In genomic region chr15:79400134-79400974, GRCm38 (mm10) we compare ENCODE assay signal across 9 mouse cellular contexts. TPM values are rescaled to one million over a fixed set of nuclear protein-coding genes. Genes with fewer than 3 reads are reported as not detected.
DNase-seq lines count a peak whose midpoint lies in the region; ATAC-seq and TF ChIP-seq lines count a peak whose summit lies in the region.
"Had no signal": no experiment of that assay in that cellular context is flagged by ENCODE, and none has a peak within 500 bp of the region (broad histone marks: within the 10 kb centered on the region; RNA-seq: fewer than 3 reads in every experiment).

No protein-coding gene starts in this region.

- H3K27ac ChIP-seq in heart, embryonic 11.5 days (ENCODE audit: low read depth, low read length) = peak overlapping the region; percentile 30; the same call in 1 of the 2 replicates
- peak overlapping the region; percentile 5; the same call in 1 of the 2 replicates for H3K27ac ChIP-seq in ES-Bruce4 (ENCODE audit: insufficient read depth, low read length)
- H3K27ac ChIP-seq in heart, embryonic 15.5 days = peak overlapping the region; percentile 86
- H3K27ac ChIP-seq: liver, embryonic 15.5 days had no signal

- no peaks in the 10 kb centered on the region for H3K9me3 ChIP-seq in heart, embryonic 11.5 days (replicated peaks; ENCODE audit: control insufficient read depth, low read length)
- H3K9me3 ChIP-seq in ES-Bruce4 (replicated peaks; ENCODE audit: control insufficient read depth, insufficient read depth, low read length, poor library complexity, severe bottlenecking) = no peaks in the 10 kb centered on the region
- no peaks in the 10 kb centered on the region for H3K9me3 ChIP-seq in heart, embryonic 15.5 days (replicated peaks)
- H3K9me3 ChIP-seq in megakaryocyte, embryonic 14.5 days = no peaks in the 10 kb centered on the region
- H3K9me3 ChIP-seq: liver, embryonic 15.5 days had no signal

- no peak for TF ChIP-seq POLR2A in ES-Bruce4 (IDR thresholded peaks at IDR 0.05; ENCODE audit: insufficient read depth, low read length)

- ATAC-seq in heart, embryonic 11.5 days (replicated peaks; ENCODE audit: insufficient number of reproducible peaks, low FRiP score, low TSS enrichment) = no peak
- no peak for ATAC-seq in heart, embryonic 15.5 days (replicated peaks; ENCODE audit: insufficient number of reproducible peaks, insufficient read depth, low FRiP score, low read depth)

- H3K4me3 ChIP-seq in heart, embryonic 11.5 days (ENCODE audit: low read depth, low read length) = no peak overlapping the region; the same call in 1 of the 2 replicates
- no peak overlapping the region for H3K4me3 ChIP-seq in ES-Bruce4 (ENCODE audit: low read depth, low read length)
- peak overlapping the region; percentile 73 for H3K4me3 ChIP-seq in heart, embryonic 15.5 days
- H3K4me3 ChIP-seq in megakaryocyte, embryonic 14.5 days (replicated peaks) = peak overlapping the region; percentile 86
- H3K4me3 ChIP-seq: liver, embryonic 15.5 days had no signal

- peak overlapping the region; percentile 88 for H3K4me2 ChIP-seq in heart, embryonic 11.5 days
- H3K4me2 ChIP-seq in heart, embryonic 15.5 days = peak overlapping the region; percentile 93
- H3K4me2 ChIP-seq: liver, embryonic 15.5 days had no signal

- H3K27me3 ChIP-seq in heart, embryonic 11.5 days (ENCODE audit: control insufficient read depth, insufficient read depth, low read length) = no peaks in the 10 kb centered on the region
- no peaks in the 10 kb centered on the region for H3K27me3 ChIP-seq in ES-Bruce4 (ENCODE audit: control insufficient read depth, insufficient read depth, low read length, poor library complexity, severe bottlenecking)
- H3K27me3 ChIP-seq in heart, embryonic 15.5 days = no peaks in the 10 kb centered on the region
- peaks cover 6% of the 10 kb centered on the region for H3K27me3 ChIP-seq in megakaryocyte, embryonic 14.5 days (replicated peaks)

- peak; percentile 48; the same call in 1 of the 2 replicates for TF ChIP-seq EP300 in ES-Bruce4 (IDR thresholded peaks at IDR 0.05; ENCODE audit: insufficient read depth, low read depth, low read length)

- DNase-seq in heart, adult 9 months (ENCODE audit: low spot score in 2 of 2) = no peak
- DNase-seq in Muller cell, postnatal 12 days (ENCODE audit: inconsistent ontology term) = no peak
- no peak for DNase-seq in right cerebral cortex, postnatal 10 days (ENCODE audit: low spot score in 2 of 2)
- DNase-seq in B cell, adult 2 months = no peak

- WGBS in heart, embryonic 11.5 days (ENCODE audit: insufficient replicate concordance) = 54% methylated on average over 6 of the region's 6 CpGs
- WGBS in heart, embryonic 15.5 days = 38% methylated on average over 6 of the region's 6 CpGs

- no peak for TF ChIP-seq CTCF in ES-Bruce4 (IDR thresholded peaks at IDR 0.05; ENCODE audit: low read depth, low read length)

- H3K9ac ChIP-seq in heart, embryonic 11.5 days (ENCODE audit: low read depth, low read length) = peak overlapping the region; percentile 58
- H3K9ac ChIP-seq in ES-Bruce4 (ENCODE audit: low read depth, poor library complexity, severe bottlenecking) = 0 out of 2 replicates have a peak overlapping the region, but pooled peaks have one; percentile 2
- peak overlapping the region; percentile 59 for H3K9ac ChIP-seq in heart, embryonic 15.5 days
- H3K9ac ChIP-seq: liver, embryonic 15.5 days had no signal

- 0 out of 2 replicates have a peak, but pooled peaks cover 3% of the 10 kb centered on the region for H3K36me3 ChIP-seq in heart, embryonic 11.5 days (ENCODE audit: control insufficient read depth, insufficient read depth, low read length)
- H3K36me3 ChIP-seq in ES-Bruce4 (ENCODE audit: control insufficient read depth, insufficient read depth, low read length, poor library complexity, severe bottlenecking) = no peaks in the 10 kb centered on the region
- 0 out of 2 replicates have a peak, but pooled peaks cover 8% of the 10 kb centered on the region for H3K36me3 ChIP-seq in heart, embryonic 15.5 days
- peaks cover 21% of the 10 kb centered on the region for H3K36me3 ChIP-seq in megakaryocyte, embryonic 14.5 days (replicated peaks; ENCODE audit: low read length)
- H3K36me3 ChIP-seq: liver, embryonic 15.5 days had no signal

- H3K4me1 ChIP-seq in heart, embryonic 11.5 days (ENCODE audit: control insufficient read depth, insufficient read depth, low read length) = peaks cover 42% of the 10 kb centered on the region
- peaks cover 4% of the 10 kb centered on the region for H3K4me1 ChIP-seq in ES-Bruce4 (ENCODE audit: control insufficient read depth, insufficient read depth, low read length)
- H3K4me1 ChIP-seq in heart, embryonic 15.5 days (replicated peaks) = peaks cover 74% of the 10 kb centered on the region
- H3K4me1 ChIP-seq in megakaryocyte, embryonic 14.5 days = peaks cover 88% of the 10 kb centered on the region

RNA-seq across cellular contexts. Expression of gene Tmem184b, which starts 3.0 kb away (rescaled TPM):
- polyA plus RNA-seq in heart, embryonic 11.5 days (2014; fragmentation: Nextera tagmentation; extraction: Ambion mirVana) = 55.0 and 56.5 TPM in 2 replicates
- 50.7 and 59.6 TPM in 2 replicates for polyA plus RNA-seq in ES-Bruce4 (2011; ENCODE audit: insufficient read depth, insufficient read length, low read depth, missing spikeins)
- polyA plus RNA-seq in heart, embryonic 15.5 days (2015; fragmentation: Nextera tagmentation; extraction: Ambion mirVana) = 58.3 and 83.8 TPM in 2 replicates
- polyA plus RNA-seq in megakaryocyte, embryonic 14.5 days (2012; ENCODE audit: insufficient read depth, low replicate concordance) = 58.6 and 91.9 TPM in 2 replicates

RNA-seq across cellular contexts. Expression of gene Maff, which starts 53.9 kb away (rescaled TPM):
- polyA plus RNA-seq in heart, embryonic 11.5 days (2014; fragmentation: Nextera tagmentation; extraction: Ambion mirVana) = 3.0 and 3.3 TPM in 2 replicates
- 12.3 and 14.5 TPM in 2 replicates for polyA plus RNA-seq in ES-Bruce4 (2011; ENCODE audit: insufficient read depth, insufficient read length, low read depth, missing spikeins)
- polyA plus RNA-seq in heart, embryonic 15.5 days (2015; fragmentation: Nextera tagmentation; extraction: Ambion mirVana) = 3.5 and 3.8 TPM in 2 replicates
- polyA plus RNA-seq in megakaryocyte, embryonic 14.5 days (2012; ENCODE audit: insufficient read depth, low replicate concordance) = 3.8 and 6.4 TPM in 2 replicates

RNA-seq across cellular contexts. Expression of gene Csnk1e, which starts 55.0 kb away (rescaled TPM):
- polyA plus RNA-seq in heart, embryonic 11.5 days (2014; fragmentation: Nextera tagmentation; extraction: Ambion mirVana) = 73.2 and 91.0 TPM in 2 replicates
- polyA plus RNA-seq in ES-Bruce4 (2011; ENCODE audit: insufficient read depth, insufficient read length, low read depth, missing spikeins) = 113 and 116 TPM in 2 replicates
- polyA plus RNA-seq in heart, embryonic 15.5 days (2015; fragmentation: Nextera tagmentation; extraction: Ambion mirVana) = 74.9 and 81.9 TPM in 2 replicates
- polyA plus RNA-seq in megakaryocyte, embryonic 14.5 days (2012; ENCODE audit: insufficient read depth, low replicate concordance) = 77.4 and 115 TPM in 2 replicates

Comparison
In these comparisons a context has a peak if more than half of its experiments do, and no peak if none do; other contexts are left out.
1. H3K4me3 ChIP-seq: peak in heart, embryonic 15.5 days (single experiment) and megakaryocyte, embryonic 14.5 days (single experiment); none in heart, embryonic 11.5 days (single experiment) and ES-Bruce4 (single experiment).
2. H3K27ac ChIP-seq: peak in every context shown above with its lines; median percentile 86 in heart, embryonic 15.5 days; 30 in heart, embryonic 11.5 days; 5 in ES-Bruce4.
3. H3K9ac ChIP-seq: peak in every context shown above with its lines; median percentile 59 in heart, embryonic 15.5 days; 58 in heart, embryonic 11.5 days; 2 in ES-Bruce4.